Mouse (Mus musculus): ENCODE measurements at regions not wholly inside any gene's neighbourhood (a gene's known extent, or its start where the extent isn't known, plus 50 kb on each side); places are given as distances from the start of the nearest gene placed in this dataset.

- Histone ChIP-seq H3K27ac (no peak overlapping the region), H3K9me3 (ENCODE audit: low read length) (no peaks in the 10 kb centered on the region), H3K4me2 (ENCODE audit: low read depth, low read length) (no peak overlapping the region), H3K36me3 (ENCODE audit: insufficient read depth, low read length) (no peaks in the 10 kb centered on the region), H3K9ac (replicated peaks; ENCODE audit: low read length) (no peak overlapping the region), H3K4me3 (ENCODE audit: low read length) (no peak overlapping the region), H3K4me1 (ENCODE audit: insufficient read depth, low read length) (no peaks in the 10 kb centered on the region), H3K27me3 (ENCODE audit: insufficient read depth, low read length) (no peaks in the 10 kb centered on the region)
- TF ChIP-seq CTCF (IDR thresholded peaks at IDR 0.05; ENCODE audit: low read depth): no peak
- DNase-seq (ENCODE audit: low spot score): no peak
- no peak for ATAC-seq
Measured at GRCm38 (mm10) chr3:48464679-48465078, 1292.4 kb downstream of the Pcdh18 start.

GRCm38 (mm10) chr3:48441938-48442337, 1315.2 kb downstream of the Pcdh18 start:
- H3K4me3 ChIP-seq (ENCODE audit: low read length): no peak overlapping the region
- no peak overlapping the region for H3K9ac ChIP-seq (replicated peaks; ENCODE audit: low read length)
- no peaks in the 10 kb centered on the region for H3K36me3 ChIP-seq (ENCODE audit: insufficient read depth, low read length)
- no peaks in the 10 kb centered on the region for H3K4me1 ChIP-seq (ENCODE audit: insufficient read depth, low read length)
- TF ChIP-seq CTCF (IDR thresholded peaks at IDR 0.05; ENCODE audit: low read depth): no peak
- no peak overlapping the region for H3K4me2 ChIP-seq (ENCODE audit: low read depth, low read length)
- H3K27me3 ChIP-seq (ENCODE audit: insufficient read depth, low read length): no peaks in the 10 kb centered on the region
- no peaks in the 10 kb centered on the region for H3K9me3 ChIP-seq (ENCODE audit: low read length)
- DNase-seq (ENCODE audit: low spot score): no peak
- 98% methylated on average over 2 of the region's 2 CpGs for WGBS
- ATAC-seq: no peak
- H3K27ac ChIP-seq: no peak overlapping the region

GRCm38 (mm10) chr3:48429406-48430033, 1327.6 kb downstream of the Pcdh18 start:
- H3K9me3 ChIP-seq (ENCODE audit: low read length): no peaks in the 10 kb centered on the region
- H3K36me3 ChIP-seq (ENCODE audit: insufficient read depth, low read length): no peaks in the 10 kb centered on the region
- no peak overlapping the region for H3K27ac ChIP-seq
- 51% methylated on average over 2 of the region's 2 CpGs for WGBS
- ATAC-seq (no peak), DNase-seq (ENCODE audit: low spot score) (no peak)
- no peak overlapping the region for H3K4me2 ChIP-seq (ENCODE audit: low read depth, low read length)
- H3K4me1 ChIP-seq (ENCODE audit: insufficient read depth, low read length): no peaks in the 10 kb centered on the region
- H3K27me3 ChIP-seq (ENCODE audit: insufficient read depth, low read length): no peaks in the 10 kb centered on the region
- H3K9ac ChIP-seq (replicated peaks; ENCODE audit: low read length): no peak overlapping the region
- H3K4me3 ChIP-seq (ENCODE audit: low read length): no peak overlapping the region
- no peak for TF ChIP-seq CTCF (IDR thresholded peaks at IDR 0.05; ENCODE audit: low read depth)

GRCm38 (mm10) chr3:48389862-48390261, 1367.3 kb downstream of the Pcdh18 start:
- Histone ChIP-seq H3K9me3 (ENCODE audit: low read length) (no peaks in the 10 kb centered on the region), H3K27me3 (ENCODE audit: insufficient read depth, low read length) (no peaks in the 10 kb centered on the region), H3K27ac (no peak overlapping the region), H3K9ac (replicated peaks; ENCODE audit: low read length) (no peak overlapping the region), H3K4me3 (ENCODE audit: low read length) (no peak overlapping the region), H3K4me2 (ENCODE audit: low read depth, low read length) (no peak overlapping the region), H3K4me1 (ENCODE audit: insufficient read depth, low read length) (no peaks in the 10 kb centered on the region), H3K36me3 (ENCODE audit: insufficient read depth, low read length) (no peaks in the 10 kb centered on the region)
- ATAC-seq (no peak), DNase-seq (ENCODE audit: low spot score) (no peak)
- TF ChIP-seq CTCF (IDR thresholded peaks at IDR 0.05; ENCODE audit: low read depth): no peak

Measured in hindbrain, postnatal 0 days (tissue).